Mouse (Mus musculus) lung, adult 18-20 months (tissue): ENCODE results near the gene Defb48.
A peak's percentile ranks its signal among the peaks of the same experiment; 100 is the strongest.

Source experiments
- DNase-seq, 2 experiments: peaks; one replicate each; pipeline ENCODE4 v3.0.0; 2022; ENCODE audit warnings: mixed read lengths in 2 of 2

The Defb48 gene

DNA sequence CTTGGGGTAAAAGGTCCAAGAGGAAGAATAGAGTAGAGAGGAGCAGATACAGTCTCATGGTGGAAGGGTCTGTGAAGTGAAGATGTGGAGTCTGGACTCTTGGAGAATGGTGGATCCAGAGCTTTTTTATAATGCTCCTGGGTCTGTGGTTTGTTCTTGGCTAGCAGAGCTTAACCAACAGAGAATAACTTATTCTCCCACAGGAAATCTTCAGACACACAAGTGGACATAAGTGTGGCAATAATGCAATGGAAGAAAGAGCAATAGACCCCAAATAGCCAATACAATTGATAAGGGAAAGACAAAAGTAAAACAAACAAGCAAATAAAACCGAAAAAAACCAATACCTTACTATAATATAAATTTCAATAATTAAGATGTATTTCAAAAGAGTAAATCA, at the start of gene Defb48:
Defb48 (minus strand) TSS at position 101 of the 400 bp plus-strand sequence.
- DNase-seq, result no peak

DNA sequence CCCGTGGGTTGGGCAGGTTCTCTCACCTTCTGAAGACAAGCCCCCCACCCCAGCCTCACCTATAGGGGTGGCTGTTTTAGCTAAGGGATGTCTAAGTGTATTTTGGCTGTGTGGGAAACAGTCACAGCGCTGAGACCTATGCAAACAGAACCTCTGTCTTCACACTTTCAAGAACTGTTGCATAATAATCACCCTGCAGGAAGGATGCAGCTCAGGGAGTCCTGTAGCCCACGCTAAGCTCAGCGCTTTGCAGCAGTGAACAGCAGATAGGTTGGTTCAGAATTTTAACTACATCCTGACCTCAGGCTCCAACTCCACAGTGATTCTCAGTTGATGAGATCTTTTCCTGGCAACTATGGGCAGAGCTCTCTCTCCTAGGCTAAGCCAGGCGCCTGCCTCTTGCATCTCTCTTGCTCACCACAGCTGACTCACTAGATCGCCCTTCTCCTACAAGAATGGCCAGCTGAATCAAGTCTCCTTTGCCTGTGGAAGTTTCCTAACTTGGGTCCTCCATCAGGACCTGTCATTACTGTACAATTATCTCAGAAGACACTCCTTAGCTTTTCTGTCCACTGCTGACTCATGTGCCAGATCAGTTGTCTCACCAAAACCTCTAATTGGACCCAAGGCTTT, 36.3 kb upstream of the Defb48 start:
- no peak for DNase-seq

DNA sequence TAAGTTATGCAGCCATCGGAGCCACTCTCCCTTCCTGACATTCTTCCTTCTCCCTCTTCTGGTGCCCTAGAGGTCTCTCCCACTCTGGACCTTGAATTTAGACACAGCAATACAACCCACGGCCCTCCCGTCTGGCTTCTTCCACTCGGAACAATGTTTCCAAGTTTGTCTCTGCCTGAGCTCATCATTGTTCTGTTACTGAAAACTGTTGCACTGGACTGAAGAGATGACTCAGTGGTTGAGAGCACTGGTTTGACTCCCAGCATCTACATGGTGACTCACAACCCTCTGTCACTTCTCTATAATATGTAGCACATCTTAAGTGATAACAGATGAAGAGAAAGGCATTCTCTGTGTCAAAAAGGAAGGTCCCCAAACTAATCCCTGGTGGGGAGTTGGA, 30.4 kb upstream of the Defb48 start:
- no peak for DNase-seq

DNA sequence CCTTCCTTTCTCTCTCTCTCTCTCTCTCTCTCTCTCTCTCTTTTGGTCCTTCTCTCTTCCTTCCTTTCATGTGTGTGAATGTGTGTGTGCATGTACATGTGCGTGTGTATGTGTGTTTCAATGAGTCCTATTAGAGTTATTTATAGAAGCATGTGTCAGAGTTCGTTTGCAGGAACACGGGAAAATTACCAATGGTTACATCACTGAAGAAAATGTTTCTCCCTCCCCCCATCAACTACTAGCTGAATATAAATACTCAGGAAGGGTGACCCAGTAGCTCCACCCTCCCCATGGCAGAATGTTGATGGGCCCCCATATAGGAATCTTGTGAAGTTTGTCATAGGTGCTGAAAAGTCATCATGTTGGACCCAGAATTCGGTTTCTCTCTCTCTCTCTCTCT, 28.8 kb upstream of the Defb48 start:
- DNase-seq, result no peak

DNA sequence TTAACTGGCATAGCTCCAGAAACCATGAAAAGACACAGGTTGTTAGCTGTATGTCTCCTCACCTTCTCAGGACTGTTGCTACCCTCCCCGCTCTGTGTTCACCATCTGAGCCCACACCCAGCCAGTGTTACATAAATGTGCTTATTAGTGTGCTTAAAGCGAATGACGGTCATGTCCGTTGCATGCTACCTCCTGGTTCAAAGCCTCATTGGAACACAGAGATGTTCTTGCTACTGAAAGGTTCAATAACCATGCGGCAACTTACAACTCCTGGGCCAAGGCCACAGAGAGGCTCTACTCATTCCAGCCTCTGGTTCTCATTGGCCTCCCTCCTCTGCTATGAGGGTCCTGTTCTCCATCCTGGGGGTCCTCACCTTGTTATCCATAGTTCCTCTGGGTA, 27.2 kb upstream of the Defb48 start, which contains the start of gene Defb43:
Defb43 (plus strand) TSS at position 301 of the 400 bp plus-strand sequence.
- DNase-seq, result no peak

DNA sequence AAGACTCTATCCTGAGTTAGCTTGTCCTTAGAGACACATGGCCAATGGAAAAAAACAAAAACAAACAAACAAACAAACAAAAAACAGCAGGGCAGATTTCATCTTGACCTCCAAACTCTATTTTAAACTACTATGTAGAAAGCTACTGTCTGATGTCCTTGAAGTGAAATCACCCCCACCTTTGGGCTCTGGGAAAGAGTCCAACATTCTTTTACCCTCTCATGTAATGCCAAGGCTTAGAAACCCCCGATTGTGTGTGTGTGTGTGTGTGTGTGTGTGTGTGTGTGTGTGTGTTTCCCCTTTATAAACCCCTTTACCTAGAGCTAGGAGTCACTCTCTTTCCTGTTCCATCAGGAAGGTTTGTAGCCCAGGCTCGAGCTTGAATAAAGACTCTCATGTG, 18.3 kb upstream of the Defb48 start:
- DNase-seq, result no peak

DNA sequence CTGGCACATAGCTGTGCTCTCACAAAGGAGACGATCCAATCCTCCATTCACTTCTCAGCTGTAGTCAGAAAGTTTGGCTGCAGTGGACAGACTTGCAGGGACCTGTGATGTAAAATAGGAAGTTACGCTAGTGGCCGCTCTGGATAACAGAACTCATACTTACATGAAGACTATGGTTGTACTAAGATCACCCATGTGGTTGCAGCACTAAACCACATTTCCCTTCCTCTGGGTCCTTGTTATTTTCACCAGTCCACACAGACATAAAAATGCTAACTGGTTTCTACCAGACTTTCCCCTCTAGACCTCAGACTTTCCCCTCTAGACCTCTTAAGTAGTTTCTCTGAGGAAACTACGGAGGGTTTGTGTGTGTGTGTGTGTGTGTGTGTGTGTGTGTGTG, 14.7 kb upstream of the Defb48 start:
- no peak for DNase-seq

DNA sequence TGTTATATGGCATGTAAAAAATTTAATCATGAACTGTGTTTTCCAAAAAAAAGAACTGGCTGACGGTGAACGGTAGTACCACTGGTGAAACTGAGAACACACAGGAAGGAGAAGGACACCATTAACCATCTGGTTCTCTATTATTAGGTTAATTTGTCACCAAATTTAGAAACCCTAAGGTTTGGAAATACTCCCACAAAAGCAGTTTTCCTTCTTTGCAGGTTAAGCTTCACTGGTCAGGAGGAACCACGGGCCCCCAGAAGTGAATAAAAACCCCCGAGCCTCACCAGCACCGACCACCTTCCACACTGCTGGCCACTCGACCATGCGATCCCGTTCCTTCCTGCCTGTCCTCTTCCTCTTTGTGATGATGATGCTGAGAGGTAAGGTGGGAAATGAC, 13.5 kb upstream of the Defb48 start, which contains the start of gene Defb47:
Defb47 (plus strand) TSS at position 301 of the 400 bp plus-strand sequence.
- no peak for DNase-seq

DNA sequence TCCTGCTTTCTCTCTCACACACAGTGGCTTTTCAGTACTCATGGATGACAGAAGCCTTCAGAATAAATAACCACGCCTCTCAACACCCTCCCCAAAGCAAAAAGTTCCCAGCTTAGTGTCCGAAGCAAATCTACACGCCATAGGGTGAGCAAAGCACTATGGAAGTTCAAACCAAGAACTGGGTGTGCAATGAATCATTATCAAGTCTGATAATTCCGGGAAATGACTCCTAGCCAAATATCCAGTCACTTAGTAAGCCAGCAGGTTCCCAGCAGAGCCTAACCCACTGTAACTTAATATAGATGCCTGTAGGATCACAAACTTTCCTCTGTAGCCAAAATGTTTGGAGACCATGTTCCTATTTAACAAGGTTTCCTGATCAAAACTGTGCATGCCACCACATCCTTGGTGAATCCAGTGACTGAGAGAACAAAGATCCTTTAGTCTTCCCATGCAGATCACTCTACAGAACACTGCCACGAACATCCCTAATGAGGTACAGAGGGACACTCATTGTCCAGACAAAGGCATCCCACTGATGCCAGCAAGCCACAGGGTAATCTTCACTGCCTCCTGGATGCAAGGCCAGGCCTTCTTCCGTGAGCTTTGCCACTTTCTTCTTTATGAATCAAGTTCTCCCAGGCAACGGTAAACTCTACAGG, 7.7 kb upstream of the Defb48 start:
- no peak for DNase-seq

DNA sequence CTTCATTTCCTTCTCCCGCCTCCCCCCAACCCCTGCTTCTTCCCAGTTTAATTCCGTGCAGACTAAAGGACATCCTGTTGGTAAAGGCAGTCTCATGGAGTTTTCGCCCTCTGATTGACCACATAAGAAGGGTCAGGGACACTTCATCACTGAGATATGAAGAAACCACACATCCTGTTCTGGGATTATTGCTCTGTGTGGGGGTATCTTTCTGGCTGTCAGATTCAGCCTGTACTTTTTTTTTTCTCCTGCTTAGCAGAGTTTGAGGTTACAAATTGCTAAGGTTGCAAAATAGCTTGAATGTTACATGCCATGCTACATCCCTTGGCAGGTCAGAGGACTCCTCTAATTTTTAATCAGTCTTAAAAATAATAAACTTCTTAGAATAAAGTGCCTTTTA, 7.0 kb upstream of the Defb48 start:
- no peak for DNase-seq

DNA sequence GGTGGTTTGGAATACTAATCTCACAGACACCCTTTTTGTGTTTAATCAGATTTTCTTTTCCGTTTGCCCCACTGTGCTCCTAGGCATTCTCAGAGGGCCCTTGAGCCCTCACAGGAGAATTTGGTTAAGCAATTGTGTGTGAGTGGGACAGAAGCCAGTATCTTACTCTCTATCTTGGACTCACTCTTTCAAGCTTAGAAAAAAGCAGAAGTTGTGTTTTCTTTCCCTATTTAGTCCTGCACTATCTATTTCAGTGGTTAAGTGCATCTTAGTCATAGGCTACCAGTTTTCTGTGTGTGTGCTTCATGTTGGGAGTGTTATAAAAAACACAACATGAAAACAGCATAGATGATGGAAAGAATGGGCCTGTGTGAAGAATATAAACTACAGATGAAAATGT, 4.5 kb downstream of the Defb48 start:
- no peak for DNase-seq

DNA sequence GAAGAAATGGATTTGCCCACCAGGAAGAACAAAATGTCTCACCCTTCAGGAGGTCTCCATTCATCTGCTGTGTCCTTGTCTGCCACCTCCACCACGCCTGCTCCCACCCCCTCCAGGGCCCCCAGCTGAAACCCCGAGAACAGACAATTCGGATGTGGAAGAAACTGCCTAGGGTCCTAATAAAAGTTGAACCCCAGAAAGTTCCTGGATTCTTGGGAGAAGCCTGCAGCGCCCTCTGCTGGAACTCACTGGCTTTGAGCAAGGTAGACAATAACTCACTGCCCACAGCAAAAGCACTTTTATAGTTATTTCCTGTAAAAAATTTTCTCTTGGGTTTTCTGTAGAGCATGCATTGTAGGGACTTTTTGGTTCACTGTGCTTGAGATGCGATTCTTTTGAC, 9.3 kb downstream of the Defb48 start:
- peak; percentile 59 for DNase-seq

DNA sequence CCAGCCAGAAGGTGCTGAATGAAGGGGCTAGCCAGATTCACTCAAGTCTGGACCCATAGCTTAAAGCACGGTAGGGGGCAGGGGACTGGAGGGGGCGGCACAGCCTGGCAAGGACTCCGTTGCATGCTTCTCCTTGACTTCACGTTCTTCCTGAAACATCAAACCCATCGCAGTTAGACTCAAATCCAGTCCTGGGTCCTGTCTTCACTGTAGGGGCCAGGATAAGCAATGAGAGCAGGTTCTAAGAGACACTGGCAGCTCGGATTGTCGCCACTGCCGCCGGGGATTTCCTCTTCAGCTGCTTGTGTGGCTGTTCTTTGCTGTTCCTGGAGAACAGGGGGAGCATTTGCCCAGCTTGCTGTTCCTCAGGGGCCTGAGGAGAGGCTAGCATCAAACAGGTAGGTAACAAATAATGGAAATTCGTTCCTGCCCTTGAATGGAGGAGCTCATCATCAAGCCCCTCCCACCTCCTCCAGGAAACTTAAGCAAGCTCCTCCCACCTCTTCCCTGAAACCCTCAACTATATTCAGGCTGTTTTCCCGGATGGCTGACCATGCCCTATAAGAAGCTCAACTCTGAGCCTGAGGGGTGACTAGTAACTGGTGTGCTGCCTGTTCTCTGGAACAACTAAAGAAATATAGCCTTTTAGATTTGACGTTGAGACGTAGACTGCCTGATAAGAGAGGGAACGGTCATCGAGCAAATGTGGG, 18.3 kb downstream of the Defb48 start:
- DNase-seq, result peak in 1 of 2 experiments; percentile 33

DNA sequence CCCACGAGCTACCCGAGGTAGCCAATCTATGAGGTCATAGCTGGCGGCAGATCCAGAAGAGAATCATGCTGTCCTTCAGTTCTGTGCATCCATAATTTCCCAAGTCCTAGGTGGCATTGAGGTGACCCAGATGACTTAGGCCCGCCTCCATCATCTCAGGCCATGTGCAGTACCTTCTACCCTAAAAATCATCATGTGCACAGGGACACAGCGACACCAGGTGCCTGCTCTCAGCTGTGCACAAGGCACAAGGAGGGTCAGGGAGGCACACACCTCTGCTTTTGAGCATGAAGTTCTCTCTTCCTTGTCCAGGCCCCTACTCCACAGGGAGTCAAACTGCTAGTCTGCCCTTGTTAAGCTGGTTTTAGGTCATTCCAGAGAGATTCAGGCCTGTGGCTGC, 19.0 kb downstream of the Defb48 start:
- no peak for DNase-seq

DNA sequence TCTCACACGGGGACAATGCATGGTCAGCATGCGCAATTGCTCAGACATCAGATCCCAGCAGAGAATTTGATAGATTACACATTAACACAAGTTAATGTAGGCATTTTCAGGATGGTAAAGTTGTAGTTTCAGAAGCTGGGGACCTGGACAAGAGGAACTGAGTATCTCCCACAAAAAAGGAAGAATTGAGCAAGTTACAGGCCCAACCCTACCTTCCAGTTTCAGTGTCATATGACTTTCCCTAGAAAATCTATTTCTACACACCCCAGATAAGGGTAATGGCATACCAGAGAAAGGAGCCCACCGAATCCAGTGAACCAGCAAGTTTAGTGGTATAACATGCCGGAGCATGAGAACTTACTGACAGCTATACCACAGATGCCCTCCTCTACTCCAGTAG, 20.7 kb downstream of the Defb48 start:
- DNase-seq, result no peak

DNA sequence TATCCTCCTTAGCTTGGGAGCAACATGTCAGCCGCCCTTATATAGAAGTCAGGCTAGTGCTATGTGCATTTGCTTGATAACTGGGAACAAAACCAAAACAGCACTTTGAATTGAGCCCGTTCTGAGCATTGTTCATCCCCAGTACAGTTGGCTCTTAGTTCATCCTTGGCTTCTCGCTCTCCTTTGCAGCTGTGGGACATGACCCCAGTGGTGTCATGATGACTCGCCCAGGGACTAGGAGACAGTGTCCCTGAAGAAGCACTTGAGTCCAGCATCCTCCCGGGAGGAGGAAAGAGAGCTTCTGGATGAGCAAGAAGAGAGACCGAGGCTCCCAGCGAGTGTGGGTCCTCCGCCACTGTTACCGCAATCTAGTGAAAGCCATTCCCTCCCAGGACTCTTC, 28.2 kb downstream of the Defb48 start:
- no peak for DNase-seq

DNA sequence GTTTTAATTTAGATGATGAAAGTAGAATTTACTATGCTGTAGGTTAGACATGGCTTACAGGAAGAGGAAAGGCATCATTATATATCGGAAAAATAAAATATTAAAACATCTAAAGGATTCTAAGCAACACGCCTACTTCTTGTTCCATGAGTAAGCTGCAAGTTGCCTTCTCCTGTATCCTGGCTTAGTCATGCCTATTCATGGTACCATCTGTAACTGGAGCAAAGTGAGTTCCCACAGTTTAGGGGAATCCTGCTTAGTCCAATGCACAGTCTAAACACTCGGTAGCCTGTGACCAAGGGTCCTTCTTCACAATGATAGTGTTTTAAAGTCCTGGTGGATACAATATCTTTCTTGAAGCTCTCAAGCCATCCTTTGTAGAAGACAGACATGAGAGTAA, 37.5 kb downstream of the Defb48 start:
- DNase-seq, result no peak

DNA sequence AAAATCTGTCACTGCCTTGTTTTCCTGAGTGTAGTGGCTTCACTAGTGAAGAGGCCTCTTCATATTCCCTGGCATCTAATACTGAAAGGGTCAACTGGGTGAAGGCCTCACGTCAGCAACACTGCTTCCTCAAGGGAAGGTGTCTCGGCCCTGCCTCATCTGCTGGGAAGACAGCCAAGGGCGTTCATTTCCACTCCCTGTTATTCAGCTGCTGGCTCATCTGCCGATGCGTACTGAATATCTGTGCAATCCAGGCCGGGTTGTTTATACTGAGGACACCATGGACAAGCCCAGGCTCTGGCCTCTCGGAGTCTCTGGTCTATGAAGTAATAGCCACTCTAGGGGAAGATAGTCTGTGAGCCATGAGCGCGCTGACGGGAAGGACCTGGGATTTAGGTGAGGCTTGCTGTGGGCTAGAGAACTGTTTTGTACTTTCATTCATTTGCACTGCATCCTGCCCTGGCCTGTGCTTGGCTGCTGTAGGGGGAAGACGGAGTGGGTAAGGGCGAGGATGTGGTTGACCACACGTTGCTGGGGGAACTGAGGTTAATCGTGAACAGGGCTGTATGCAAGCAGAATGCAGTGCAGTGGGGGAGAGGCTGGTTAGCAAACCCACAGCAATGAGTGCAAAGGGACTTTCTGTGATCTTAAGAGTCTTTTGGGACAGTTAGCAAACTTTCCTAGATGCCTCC, 43.8 kb downstream of the Defb48 start:
- DNase-seq, result peak; percentile 81 to 87

DNA sequence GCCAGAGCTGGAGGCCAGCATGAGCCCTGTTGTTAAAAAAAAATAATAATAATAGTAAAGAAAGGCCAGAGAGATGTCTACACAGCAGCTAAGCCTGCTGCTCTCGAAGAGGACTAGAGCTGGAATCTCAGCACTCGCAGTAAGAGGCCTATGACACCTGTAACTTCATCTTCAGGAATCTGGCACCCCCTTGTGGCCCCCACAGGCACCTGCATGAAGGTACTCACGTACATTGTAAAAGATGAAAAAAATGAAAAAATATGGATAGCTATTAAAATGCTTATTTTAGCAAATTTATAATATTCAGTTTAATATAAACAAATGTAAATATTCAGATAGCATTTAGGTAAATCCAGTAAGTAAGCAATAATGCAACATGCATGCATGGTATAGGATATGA, 44.9 kb downstream of the Defb48 start:
- no peak for DNase-seq

DNA sequence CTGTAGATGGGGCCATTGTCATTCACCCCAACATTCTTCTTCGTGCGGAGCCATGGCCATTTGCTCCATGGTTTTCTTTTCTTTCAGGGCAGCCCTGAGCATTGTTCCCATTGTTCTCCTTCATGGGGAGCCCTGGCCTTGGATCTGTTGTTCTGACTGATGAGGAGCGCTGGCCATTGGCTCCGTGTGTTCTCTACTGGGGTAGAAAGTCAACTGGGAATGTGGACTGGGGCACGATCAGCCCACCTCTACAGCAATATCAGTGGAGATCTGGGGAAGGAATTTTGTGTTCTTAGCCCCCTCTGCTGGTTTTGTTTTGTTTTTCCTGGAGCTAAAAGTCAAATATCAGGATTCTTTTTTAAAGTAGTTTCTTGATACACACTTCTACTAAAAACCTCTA, 46.6 kb downstream of the Defb48 start:
- no peak for DNase-seq

DNA sequence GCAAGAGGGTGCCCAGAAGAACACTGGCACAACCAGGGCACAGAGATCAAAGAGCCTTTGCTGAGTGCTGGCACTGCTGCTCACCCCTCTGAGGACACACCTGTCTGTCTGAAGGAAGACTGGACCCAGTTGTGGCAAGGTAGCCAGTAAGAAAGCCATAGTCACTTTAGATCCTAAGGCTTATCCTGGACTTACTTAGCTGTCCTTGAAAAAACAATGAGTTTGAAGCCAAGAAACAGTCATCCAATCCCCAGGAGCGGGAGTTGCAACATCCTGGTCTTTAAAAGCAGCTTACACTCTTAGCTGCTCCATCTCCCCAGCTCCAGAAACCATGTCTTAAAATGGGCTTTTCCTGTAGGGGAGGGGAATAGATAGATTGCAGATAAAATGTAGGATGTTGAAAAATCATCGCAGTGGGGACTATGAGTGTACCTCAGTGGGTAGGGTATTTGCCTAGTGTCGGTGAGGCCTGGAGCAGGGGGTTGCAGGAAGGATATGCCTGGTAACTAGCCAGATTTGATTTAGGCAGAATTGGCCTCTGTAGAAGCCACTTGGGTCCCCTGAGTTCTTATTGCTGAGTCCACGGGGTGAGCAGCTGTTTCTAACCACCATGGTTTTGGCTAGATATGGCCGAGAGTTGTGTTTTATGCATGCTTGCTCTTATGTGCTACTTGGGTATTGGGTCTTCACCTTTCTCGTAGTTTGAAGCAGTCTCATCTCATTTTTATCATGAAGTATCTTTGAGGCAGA, 47.5 kb downstream of the Defb48 start:
- DNase-seq, result no peak

DNA sequence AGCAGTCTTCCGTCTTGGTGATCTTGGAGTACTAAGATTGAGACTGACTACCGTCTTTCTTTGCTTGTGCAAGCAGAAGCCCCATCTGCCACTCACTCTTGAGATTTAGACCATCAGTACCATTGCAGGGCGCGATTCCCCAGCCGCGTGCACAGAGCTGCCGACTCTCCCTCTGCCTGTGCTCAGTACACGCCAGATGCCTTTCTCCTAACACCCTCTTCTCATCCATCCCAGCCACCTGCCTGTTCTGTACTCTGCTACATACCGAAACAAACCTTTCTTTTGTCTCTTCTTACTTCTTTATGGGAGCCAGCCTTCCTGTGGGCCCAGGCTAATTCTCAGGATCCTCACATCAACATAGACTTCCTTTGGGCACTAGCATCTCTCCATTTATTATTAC, 48.9 kb downstream of the Defb48 start:
- no peak for DNase-seq

DNA sequence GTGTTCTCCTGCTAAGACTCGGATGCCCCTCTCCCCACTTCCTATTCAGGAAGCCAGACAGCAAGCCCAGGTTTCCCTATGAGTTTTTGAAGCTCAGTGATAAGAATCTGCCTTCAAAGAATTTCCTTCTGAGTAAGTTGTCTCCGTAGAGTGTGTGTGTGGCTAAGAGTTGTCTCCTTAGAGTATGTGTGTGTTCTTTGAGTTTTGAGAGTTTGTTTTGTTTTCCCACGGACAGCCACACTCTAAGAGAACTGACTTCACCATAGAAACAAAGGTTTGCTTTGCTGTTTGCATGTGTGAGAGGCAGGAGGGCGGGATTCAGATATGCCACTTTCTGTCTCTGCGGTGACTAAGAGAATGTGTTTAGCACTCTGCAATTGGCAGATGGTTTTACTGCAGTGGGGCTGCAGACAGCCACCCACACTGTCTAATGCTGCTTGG, 56.2 kb downstream of the Defb48 start:
- peak in 1 of 2 experiments; percentile 11 for DNase-seq
